Comparison of ENCODE assay signal across 27 mouse cellular contexts in genomic region chr6:118063266-118063665, GRCm38 (mm10). TPM values are rescaled to one million over a fixed set of nuclear protein-coding genes. Genes with fewer than 3 reads are reported as not detected.
DNase-seq lines count a peak whose midpoint lies in the region; ATAC-seq lines count a peak whose summit lies in the region.
"Had no signal": no experiment of that assay in that cellular context is flagged by ENCODE, and none has a peak within 500 bp of the region (broad histone marks: within the 10 kb centered on the region; RNA-seq: fewer than 3 reads in every experiment).

No protein-coding gene starts in this region.

- peak; percentile 58 to 68 for DNase-seq in cerebellum, adult 18-20 months
- DNase-seq in cerebellum, adult 9-11 months: peak; percentile 72
- DNase-seq in cerebellum, postnatal 4 days (ENCODE audit: low spot score in 2 of 2): no peak
- DNase-seq in midbrain, embryonic 11.5 days (ENCODE audit: low spot score, missing footprints): peak; percentile 57
- peak; percentile 57 to 69 for DNase-seq in cerebellum, postnatal 25 days
- DNase-seq: adrenal gland, adult 2 months; adrenal gland, postnatal 14 days; B cell, adult 2 months; forebrain, postnatal 0 days; gastrocnemius, adult 2 months; gastrocnemius, postnatal 14 days; heart, adult 18-20 months; kidney, adult 11 months; kidney, adult 8-10 months had no signal

- no peak overlapping the region for H3K9ac ChIP-seq in midbrain, embryonic 11.5 days (ENCODE audit: low read length)
- H3K9ac ChIP-seq in midbrain, embryonic 16.5 days (ENCODE audit: low read depth, low read length): no peak overlapping the region
- H3K9ac ChIP-seq: embryonic facial prominence, embryonic 12.5 days; embryonic facial prominence, embryonic 15.5 days; forebrain, postnatal 0 days; heart, embryonic 13.5 days; hindbrain, embryonic 13.5 days; intestine, embryonic 15.5 days had no signal

- no peaks in the 10 kb centered on the region for H3K36me3 ChIP-seq in midbrain, embryonic 11.5 days (ENCODE audit: control insufficient read depth, insufficient read depth, low read length)
- no peaks in the 10 kb centered on the region for H3K36me3 ChIP-seq in midbrain, embryonic 16.5 days (ENCODE audit: control insufficient read depth, insufficient read depth, low read length)
- H3K36me3 ChIP-seq: embryonic facial prominence, embryonic 12.5 days; embryonic facial prominence, embryonic 15.5 days; G1E; heart, embryonic 10.5 days; heart, embryonic 13.5 days; hindbrain, embryonic 10.5 days; hindbrain, embryonic 13.5 days; intestine, embryonic 15.5 days had no signal

- H3K27ac ChIP-seq in midbrain, embryonic 11.5 days (ENCODE audit: low read depth, low read length): no peak overlapping the region
- H3K27ac ChIP-seq in midbrain, embryonic 16.5 days (ENCODE audit: low read length): no peak overlapping the region
- H3K27ac ChIP-seq: embryonic facial prominence, embryonic 12.5 days; embryonic facial prominence, embryonic 15.5 days; gastrocnemius, adult 2 months; heart, embryonic 10.5 days; heart, embryonic 13.5 days; hindbrain, embryonic 10.5 days; hindbrain, embryonic 13.5 days; intestine, embryonic 15.5 days had no signal

- no peak overlapping the region for H3K4me3 ChIP-seq in midbrain, embryonic 11.5 days (ENCODE audit: low read depth, low read length)
- no peak overlapping the region for H3K4me3 ChIP-seq in midbrain, embryonic 16.5 days (ENCODE audit: low read depth, low read length)
- H3K4me3 ChIP-seq: embryonic facial prominence, embryonic 12.5 days; embryonic facial prominence, embryonic 15.5 days; gastrocnemius, adult 2 months; heart, embryonic 10.5 days; heart, embryonic 13.5 days; hindbrain, embryonic 10.5 days; hindbrain, embryonic 13.5 days; intestine, embryonic 15.5 days had no signal

- 72% methylated on average over 5 of the region's 5 CpGs for WGBS in midbrain, embryonic 11.5 days
- 74% methylated on average over 5 of the region's 5 CpGs for WGBS in midbrain, embryonic 16.5 days

- no peak for ATAC-seq in cerebellum, adult (ENCODE audit: insufficient number of reproducible peaks, low FRiP score, low TSS enrichment)
- no peak for ATAC-seq in midbrain, embryonic 11.5 days (ENCODE audit: low FRiP score)
- no peak for ATAC-seq in midbrain, embryonic 16.5 days
- ATAC-seq: forebrain, embryonic 14.5 days; forebrain, postnatal 0 days; hindbrain, embryonic 16.5 days; intestine, embryonic 15.5 days; Patski had no signal

- no peaks in the 10 kb centered on the region; the same call in 1 of the 2 replicates for H3K27me3 ChIP-seq in midbrain, embryonic 11.5 days (ENCODE audit: control insufficient read depth, insufficient read depth, low read length)
- H3K27me3 ChIP-seq in midbrain, embryonic 16.5 days (ENCODE audit: control insufficient read depth, insufficient read depth, low read depth, low read length): no peaks in the 10 kb centered on the region

- H3K9me3 ChIP-seq in midbrain, embryonic 11.5 days (ENCODE audit: control insufficient read depth, low read length): no peaks in the 10 kb centered on the region
- no peaks in the 10 kb centered on the region for H3K9me3 ChIP-seq in midbrain, embryonic 16.5 days (replicated peaks; ENCODE audit: control insufficient read depth, low read length, poor library complexity, severe bottlenecking)
- H3K9me3 ChIP-seq: embryonic facial prominence, embryonic 12.5 days; embryonic facial prominence, embryonic 15.5 days; heart, embryonic 10.5 days; heart, embryonic 13.5 days; hindbrain, embryonic 10.5 days; hindbrain, embryonic 13.5 days; intestine, embryonic 15.5 days had no signal

- peaks cover 16% of the 10 kb centered on the region for H3K4me1 ChIP-seq in midbrain, embryonic 11.5 days (ENCODE audit: control insufficient read depth, insufficient read depth, low read length)
- peaks cover 16% of the 10 kb centered on the region for H3K4me1 ChIP-seq in midbrain, embryonic 16.5 days (ENCODE audit: control insufficient read depth, insufficient read depth, low read length)

- H3K4me2 ChIP-seq in midbrain, embryonic 11.5 days: no peak overlapping the region
- no peak overlapping the region for H3K4me2 ChIP-seq in midbrain, embryonic 16.5 days (ENCODE audit: low read length)
- H3K4me2 ChIP-seq: embryonic facial prominence, embryonic 12.5 days; embryonic facial prominence, embryonic 15.5 days; heart, embryonic 13.5 days; hindbrain, embryonic 13.5 days; intestine, embryonic 15.5 days had no signal

RNA-seq across cellular contexts. Expression of gene Rasgef1a, which starts 52.0 kb away (rescaled TPM):
- polyA plus RNA-seq in midbrain, embryonic 11.5 days (2014; fragmentation: Nextera tagmentation; extraction: Ambion mirVana): 0.15 TPM in 1 of 2 replicates, not detected in the other
- polyA plus RNA-seq in midbrain, embryonic 16.5 days (2015; fragmentation: Nextera tagmentation; extraction: Ambion mirVana): 7.8 and 8.8 TPM in 2 replicates
- polyA plus RNA-seq: G1E; hindbrain, embryonic 10.5 days had no signal

Comparison
In these comparisons a context has a peak if more than half of its experiments do, and no peak if none do; other contexts are left out.
1. DNase-seq: peak in cerebellum, adult 18-20 months (2 of 2), cerebellum, adult 9-11 months (single experiment), midbrain, embryonic 11.5 days (single experiment) and cerebellum, postnatal 25 days (2 of 2); none in cerebellum, postnatal 4 days (0 of 2).